ENCODE assay signal across 17 mouse cellular contexts in the genomic region with DNA sequence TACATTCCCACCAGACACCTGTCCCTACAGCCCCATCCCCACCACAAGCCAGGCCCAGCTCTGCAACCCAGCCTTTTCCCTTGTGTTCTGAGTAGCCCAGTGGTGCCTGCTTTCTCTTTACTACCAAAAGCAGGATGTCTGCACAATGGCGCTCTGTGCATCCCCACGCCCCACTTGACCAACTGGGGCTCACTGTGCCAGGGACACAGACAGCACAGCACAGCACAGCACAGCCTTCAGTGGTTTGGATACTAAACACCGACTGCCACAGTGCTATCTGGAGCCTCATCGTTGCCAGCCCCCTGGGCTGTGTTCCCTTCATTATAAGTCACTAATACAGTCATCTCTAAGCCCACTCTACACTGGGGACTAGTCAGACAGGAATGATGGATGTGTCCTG. TPM values are rescaled to one million over a fixed set of nuclear protein-coding genes. Genes with fewer than 3 reads are reported as not detected.
DNase-seq lines count a peak whose midpoint lies in the region; ATAC-seq and TF ChIP-seq lines count a peak whose summit lies in the region.
"Had no signal": no experiment of that assay in that cellular context is flagged by ENCODE, and none has a peak within 500 bp of the region (broad histone marks: within the 10 kb centered on the region; RNA-seq: fewer than 3 reads in every experiment).

No protein-coding gene starts in this region.

- DNase-seq in cerebellum, postnatal 14 days = peak; percentile 22 to 25
- DNase-seq in cerebellum, adult 11 months = no peak
- DNase-seq in layer of hippocampus, adult 9-11 months = peak; percentile 62
- DNase-seq in layer of hippocampus, postnatal 25 days (ENCODE audit: extremely low spot score in 1 of 2, low spot score in 1 of 2) = no peak
- DNase-seq: adrenal gland, adult 2 months; adrenal gland, postnatal 25 days; gastrocnemius, postnatal 36 days; heart, postnatal 36 days had no signal

- no peak for TF ChIP-seq POLR2A in cortical plate, adult 2 months (IDR thresholded peaks at IDR 0.05; ENCODE audit: extremely low read depth, insufficient read depth, low read length)

- H3K4me3 ChIP-seq in cortical plate, adult 2 months (ENCODE audit: insufficient read depth, low read length) = no peak overlapping the region
- H3K4me3 ChIP-seq: embryonic facial prominence, embryonic 12.5 days; heart, embryonic 13.5 days; hindbrain, embryonic 15.5 days had no signal

- peaks cover 35% of the 10 kb centered on the region for H3K4me1 ChIP-seq in cortical plate, adult 2 months (ENCODE audit: control insufficient read depth, insufficient read depth, low read length)

- TF ChIP-seq CTCF in cortical plate, adult 2 months (IDR thresholded peaks at IDR 0.05; ENCODE audit: extremely low read depth, insufficient read depth, low read length) = no peak

- no peak for ATAC-seq in megakaryocyte progenitor cell, adult 5-6 weeks (replicated peaks; ENCODE audit: poor library complexity)
- ATAC-seq: forebrain, embryonic 16.5 days; intestine, embryonic 16.5 days had no signal

- peak overlapping the region; percentile 85 for H3K27ac ChIP-seq in cortical plate, adult 2 months (ENCODE audit: insufficient read depth, low read length)
- H3K27ac ChIP-seq: embryonic facial prominence, embryonic 12.5 days; heart, embryonic 13.5 days; hindbrain, embryonic 15.5 days had no signal

RNA-seq across cellular contexts. Expression of a gene that starts 6.9 kb away (rescaled TPM):
- 100 to 1,000 TPM; 371 to 404 TPM for total RNA-seq in layer of hippocampus, postnatal 25 days (2021)
- polyA plus RNA-seq in cortical plate, adult 2 months (2012; rRNA removed) = 564 and 565 TPM in 2 replicates
- not detected in 2 replicates for total RNA-seq in megakaryocyte progenitor cell, adult 5-6 weeks (2015)
- not detected in 2 replicates for total RNA-seq in megakaryocyte progenitor cell, adult 5-6 weeks (2017)

RNA-seq across cellular contexts. Expression of a gene that starts 20.4 kb away (rescaled TPM):
- total RNA-seq in layer of hippocampus, postnatal 25 days (2021) = 10 to 100 TPM; 89.3 to 93.6 TPM
- polyA plus RNA-seq in cortical plate, adult 2 months (2012; rRNA removed) = 93.2 and 93.3 TPM in 2 replicates
- 16.2 and 21.0 TPM in 2 replicates for total RNA-seq in megakaryocyte progenitor cell, adult 5-6 weeks (2015)
- 9.5 and 16.2 TPM in 2 replicates for total RNA-seq in megakaryocyte progenitor cell, adult 5-6 weeks (2017)

RNA-seq across cellular contexts. Expression of a gene that starts 25.4 kb away (rescaled TPM):
- not detected for total RNA-seq in layer of hippocampus, postnatal 25 days (2021)
- polyA plus RNA-seq in cortical plate, adult 2 months (2012; rRNA removed) = 0.93 and 0.94 TPM in 2 replicates
- not detected in 2 replicates for total RNA-seq in megakaryocyte progenitor cell, adult 5-6 weeks (2015)
- not detected in 2 replicates for total RNA-seq in megakaryocyte progenitor cell, adult 5-6 weeks (2017)
- total RNA-seq: heart, postnatal 36 days had no signal
- polyA plus RNA-seq: forebrain, embryonic 11.5 days; hindbrain, embryonic 11.5 days had no signal

RNA-seq across cellular contexts. Expression of a gene that starts 58.8 kb away (rescaled TPM):
- 100 to 1,000 TPM; 124 to 145 TPM for total RNA-seq in layer of hippocampus, postnatal 25 days (2021)
- polyA plus RNA-seq in cortical plate, adult 2 months (2012; rRNA removed) = 152 and 176 TPM in 2 replicates
- 2.8 and 3.3 TPM in 2 replicates for total RNA-seq in megakaryocyte progenitor cell, adult 5-6 weeks (2015)
- 1.8 and 3.2 TPM in 2 replicates for total RNA-seq in megakaryocyte progenitor cell, adult 5-6 weeks (2017)

Comparison
In these comparisons a context has a peak if more than half of its experiments do, and no peak if none do; other contexts are left out.
1. DNase-seq: peak in cerebellum, postnatal 14 days (2 of 2) and layer of hippocampus, adult 9-11 months (single experiment); none in cerebellum, adult 11 months (single experiment) and layer of hippocampus, postnatal 25 days (0 of 2).
2. RNA of a gene that starts 6.9 kb away (total RNA-seq): 371 to 404 TPM in layer of hippocampus, postnatal 25 days; not detected in megakaryocyte progenitor cell, adult 5-6 weeks; every median in the first group is over 100 times any median in the second.
3. RNA of a gene that starts 20.4 kb away (total RNA-seq): 89.3 to 93.6 TPM in layer of hippocampus, postnatal 25 days; 9.5 to 21.0 TPM in megakaryocyte progenitor cell, adult 5-6 weeks; every median in the first group is over 4 times any median in the second.